Mouse (Mus musculus) liver, embryonic 12.5 days (tissue): ENCODE results near the gene Eef1b2. TPM values are rescaled to one million over a fixed set of nuclear protein-coding genes. Genes with fewer than 3 reads are reported as not detected.
A peak's percentile ranks its signal among the peaks of the same experiment; 100 is the strongest.
"Not testable (repeated sequence)": the region's sequence is repeated elsewhere in the genome, so short reads cannot be mapped to it uniquely, and the experiment has no call there.

Source experiments
- ATAC-seq: fragments of 200-750 bp; cut with Nextera tagmentation; 2 replicates; pipeline ENCODE4 v1.8.0; 2017; ENCODE audit warnings: moderate number of reproducible peaks, mild to moderate bottlenecking, moderate library complexity
- H3K27ac ChIP-seq: fragments of 300-500 bp; sonication (generic); 2 replicates; pipeline ENCODE4 v1.5.1; 2016; ENCODE audit warnings: mild to moderate bottlenecking
- H3K27me3 ChIP-seq: fragments of 300-500 bp; sonication (generic); replicated peaks from 2 replicates; pipeline ENCODE4 v1.6.1; 2016; ENCODE audit warnings: mild to moderate bottlenecking, moderate library complexity
- H3K36me3 ChIP-seq: fragments of 300-500 bp; sonication (generic); 2 replicates; pipeline ENCODE4 v1.6.1; 2016; ENCODE audit warnings: mild to moderate bottlenecking, moderate library complexity
- H3K4me1 ChIP-seq: fragments of 300-500 bp; sonication (generic); 2 replicates; pipeline ENCODE4 v1.6.1; 2016
- H3K4me2 ChIP-seq: fragments of 300-500 bp; sonication (generic); 2 replicates; pipeline ENCODE4 v1.6.1; 2016; ENCODE audit warnings: mild to moderate bottlenecking, moderate library complexity
- H3K4me3 ChIP-seq: fragments of 300-500 bp; sonication (generic); 2 replicates; pipeline ENCODE4 v1.5.1; 2016; ENCODE audit warnings: mild to moderate bottlenecking, moderate library complexity
- H3K9ac ChIP-seq: fragments of 300-500 bp; sonication (generic); 2 replicates; pipeline ENCODE4 v1.6.1; 2016; ENCODE audit warnings: mild to moderate bottlenecking, moderate library complexity
- H3K9me3 ChIP-seq: fragments of 300-500 bp; sonication (generic); replicated peaks from 2 replicates; pipeline ENCODE4 v1.6.1; 2016; ENCODE audit warnings: mild to moderate bottlenecking, moderate library complexity
- WGBS: fragments of 180-500 bp; shearing (Covaris S2); methylation state at CpG from one replicate; pipeline ENCODE4 v1.1.7; 2016; ENCODE audit not compliant: insufficient replicate concordance; 5-methylcytosine and 5-hydroxymethylcytosine counted together
- polyA plus RNA-seq: library from polyadenylated mRNA; unstranded; fragments of >200 nt; fragmentation: Nextera tagmentation; extraction: Ambion mirVana; gene quantifications from 2 replicates; pipeline ENCODE4 v1.2.1, GENCODE M21; 2016

The Eef1b2 gene
- 388 and 395 TPM in 2 replicates for polyA plus RNA-seq

GRCm38 (mm10) chr1:63176604-63177421 is at the start of gene Eef1b2, which contains the start of gene Ndufs1:
Gene Eef1b2 (plus strand): TSS chr1:63176825.
Gene Ndufs1 (minus strand): TSS chr1:63176833.
- H3K4me2 ChIP-seq: peak within 1 kb of the TSS; percentile 87
- peaks cover 33% of the 10 kb centered on the region for H3K4me1 ChIP-seq
- under 1% methylated on average over 72 of the region's 72 CpGs for WGBS
- peak within 1 kb of the TSS; percentile 95 for H3K4me3 ChIP-seq
- no peaks in the 10 kb centered on the region for H3K27me3 ChIP-seq
- no peaks in the 10 kb centered on the region for H3K9me3 ChIP-seq
- peak within 1 kb of the TSS; percentile 96 for H3K9ac ChIP-seq
- H3K27ac ChIP-seq: peak within 1 kb of the TSS; percentile 87
- peak; percentile 84 for ATAC-seq
- peaks cover 43% of the 10 kb centered on the region for H3K36me3 ChIP-seq

- peaks cover 24% of the 10 kb centered on the region for H3K4me1 ChIP-seq
- 73% methylated on average over 3 of the region's 3 CpGs for WGBS
- no peak overlapping the region for H3K9ac ChIP-seq
- ATAC-seq: no peak
- no peak overlapping the region for H3K27ac ChIP-seq
- peaks cover 24% of the 10 kb centered on the region for H3K36me3 ChIP-seq
- peak overlapping the region; percentile 78 for H3K4me2 ChIP-seq
- H3K4me3 ChIP-seq: peak overlapping the region; percentile 51; the same call in 1 of the 2 replicates
- no peaks in the 10 kb centered on the region for H3K27me3 ChIP-seq
- H3K9me3 ChIP-seq: no peaks in the 10 kb centered on the region
Observed at GRCm38 (mm10) chr1:63129273-63129672, 47.4 kb upstream of the Eef1b2 start.

- 10% methylated on average over 18 of the region's 18 CpGs for WGBS
Observed at GRCm38 (mm10) chr1:63129857-63130690, 46.6 kb upstream of the Eef1b2 start.

GRCm38 (mm10) chr1:63130883-63131282 is 45.7 kb upstream of the Eef1b2 start:
- 28% methylated on average over 2 of the region's 2 CpGs for WGBS
- H3K4me1 ChIP-seq: peaks cover 24% of the 10 kb centered on the region
- no peak overlapping the region for H3K4me2 ChIP-seq
- H3K36me3 ChIP-seq: peaks cover 10% of the 10 kb centered on the region; the same call in 1 of the 2 replicates
- no peak for ATAC-seq
- 0 out of 2 replicates have a peak overlapping the region, but pooled peaks have one; percentile 5 for H3K27ac ChIP-seq
- H3K9me3 ChIP-seq: no peaks in the 10 kb centered on the region
- H3K4me3 ChIP-seq: no peak overlapping the region
- no peaks in the 10 kb centered on the region for H3K27me3 ChIP-seq
- no peak overlapping the region for H3K9ac ChIP-seq

More at GRCm38 (mm10) chr1:63129857-63130690, 46.6 kb upstream of the Eef1b2 start:
- peak overlapping the region; percentile 63 for H3K27ac ChIP-seq
- peaks cover 24% of the 10 kb centered on the region for H3K4me1 ChIP-seq
- peak overlapping the region; percentile 78 for H3K4me2 ChIP-seq
- H3K27me3 ChIP-seq: no peaks in the 10 kb centered on the region
- H3K36me3 ChIP-seq: peaks cover 18% of the 10 kb centered on the region
- H3K9ac ChIP-seq: peak overlapping the region; percentile 71
- H3K4me3 ChIP-seq: peak overlapping the region; percentile 51
- peak; percentile 69 for ATAC-seq
- no peaks in the 10 kb centered on the region for H3K9me3 ChIP-seq

GRCm38 (mm10) chr1:63131766-63132165 is 44.9 kb upstream of the Eef1b2 start:
- WGBS: 78% methylated on average over 11 of the region's 11 CpGs
- Histone ChIP-seq H3K9me3 (no peaks in the 10 kb centered on the region), H3K4me1 (peaks cover 24% of the 10 kb centered on the region), H3K27ac (no peak overlapping the region), H3K36me3 (peaks cover 6% of the 10 kb centered on the region; the same call in 1 of the 2 replicates), H3K4me3 (no peak overlapping the region), H3K27me3 (no peaks in the 10 kb centered on the region), H3K9ac (no peak overlapping the region), H3K4me2 (no peak overlapping the region)
- no peak for ATAC-seq

GRCm38 (mm10) chr1:63134530-63134929 is 42.1 kb upstream of the Eef1b2 start:
- Histone ChIP-seq H3K27me3 (no peaks in the 10 kb centered on the region), H3K9ac (no peak overlapping the region)

GRCm38 (mm10) chr1:63137971-63138370 is 38.7 kb upstream of the Eef1b2 start:
- no peak overlapping the region for H3K4me2 ChIP-seq
- no peak for ATAC-seq
- H3K4me3 ChIP-seq: no peak overlapping the region
- H3K27ac ChIP-seq: no peak overlapping the region
- WGBS: 83% methylated on average over 2 of the region's 2 CpGs
- no peaks in the 10 kb centered on the region for H3K4me1 ChIP-seq
- no peaks in the 10 kb centered on the region for H3K9me3 ChIP-seq
- H3K27me3 ChIP-seq: no peaks in the 10 kb centered on the region
- H3K9ac ChIP-seq: no peak overlapping the region
- H3K36me3 ChIP-seq: peaks cover 37% of the 10 kb centered on the region

More at GRCm38 (mm10) chr1:63134530-63134929, 42.1 kb upstream of the Eef1b2 start:
- no peak for ATAC-seq
- 67% methylated on average over 3 of the region's 3 CpGs for WGBS
- Histone ChIP-seq H3K4me3 (no peak overlapping the region), H3K9me3 (no peaks in the 10 kb centered on the region), H3K36me3 (peaks cover 13% of the 10 kb centered on the region), H3K27ac (no peak overlapping the region), H3K4me2 (no peak overlapping the region), H3K4me1 (peaks cover 18% of the 10 kb centered on the region)

GRCm38 (mm10) chr1:63138586-63138985 is 38.0 kb upstream of the Eef1b2 start:
- H3K4me3 ChIP-seq, H3K4me2 ChIP-seq, H3K27ac ChIP-seq, H3K4me1 ChIP-seq, H3K9me3 ChIP-seq, ATAC-seq, H3K27me3 ChIP-seq, H3K9ac ChIP-seq: not testable (repeated sequence)
- H3K36me3 ChIP-seq: peaks cover 42% of the 10 kb centered on the region
- WGBS: 87% methylated on average over 1 of the region's 1 CpGs

GRCm38 (mm10) chr1:63140231-63140630 is 36.4 kb upstream of the Eef1b2 start:
- no peaks in the 10 kb centered on the region for H3K27me3 ChIP-seq
- H3K4me1 ChIP-seq: no peaks in the 10 kb centered on the region
- no peak overlapping the region for H3K4me3 ChIP-seq
- WGBS: 86% methylated on average over 13 of the region's 13 CpGs
- H3K9me3 ChIP-seq: no peaks in the 10 kb centered on the region
- ATAC-seq: no peak
- no peak overlapping the region for H3K4me2 ChIP-seq
- H3K9ac ChIP-seq: no peak overlapping the region
- peaks cover 59% of the 10 kb centered on the region for H3K36me3 ChIP-seq
- H3K27ac ChIP-seq: no peak overlapping the region

GRCm38 (mm10) chr1:63168638-63169037 is 8.0 kb upstream of the Eef1b2 start:
- Histone ChIP-seq H3K27me3 (no peaks in the 10 kb centered on the region), H3K4me3 (no peak overlapping the region), H3K9ac (no peak overlapping the region), H3K36me3 (peaks cover 80% of the 10 kb centered on the region), H3K4me1 (peaks cover 10% of the 10 kb centered on the region), H3K9me3 (no peaks in the 10 kb centered on the region), H3K4me2 (no peak overlapping the region), H3K27ac (no peak overlapping the region)
- peak; percentile 70 for ATAC-seq
- 34% methylated on average over 2 of the region's 2 CpGs for WGBS

- Histone ChIP-seq H3K27me3 (no peaks in the 10 kb centered on the region), H3K4me1 (peaks cover 33% of the 10 kb centered on the region), H3K9ac (peak overlapping the region; percentile 96), H3K4me2 (peak overlapping the region; percentile 87), H3K4me3 (peak overlapping the region; percentile 95), H3K27ac (peak overlapping the region; percentile 87), H3K36me3 (peaks cover 47% of the 10 kb centered on the region), H3K9me3 (no peaks in the 10 kb centered on the region)
- 3% methylated on average over 11 of the region's 11 CpGs for WGBS
- no peak for ATAC-seq
Observed at GRCm38 (mm10) chr1:63175853-63176252, 772 bp upstream of the Eef1b2 start.

- whole genome bisulfite sequencing: under 1% methylated on average over 14 of the region's 14 CpGs
- Histone ChIP-seq H3K4me3 (peak overlapping the region; percentile 95), H3K36me3 (peaks cover 44% of the 10 kb centered on the region), H3K9ac (peak overlapping the region; percentile 96), H3K27me3 (no peaks in the 10 kb centered on the region), H3K27ac (peak overlapping the region; percentile 87), H3K4me2 (peak overlapping the region; percentile 87), H3K9me3 (no peaks in the 10 kb centered on the region), H3K4me1 (peaks cover 33% of the 10 kb centered on the region)
- peak; percentile 44 for ATAC-seq
Observed at GRCm38 (mm10) chr1:63176259-63176603, 394 bp upstream of the Eef1b2 start.
